Mouse (Mus musculus) forebrain, embryonic 13.5 days (tissue): Measurements from ENCODE around the gene Arhgap10. TPM values are rescaled to one million over a fixed set of nuclear protein-coding genes. Genes with fewer than 3 reads are reported as not detected.

Source experiments
- ATAC-seq: fragments of 200-750 bp; cut with Nextera tagmentation; 2 replicates; pipeline ENCODE4 v1.8.0; 2017
- H3K27ac ChIP-seq: fragments of 300-500 bp; sonication (generic); 2 replicates; pipeline ENCODE4 v1.5.1; 2015; ENCODE audit warnings: inconsistent platforms, mild to moderate bottlenecking, moderate library complexity
- H3K27me3 ChIP-seq: fragments of 300-500 bp; sonication (generic); 2 replicates; pipeline ENCODE4 v1.6.1; 2015; ENCODE audit warnings: mild to moderate bottlenecking, inconsistent platforms
- H3K36me3 ChIP-seq: fragments of 300-500 bp; sonication (generic); 2 replicates; pipeline ENCODE4 v1.6.1; 2015; ENCODE audit warnings: mild to moderate bottlenecking, inconsistent platforms; ENCODE audit not compliant: poor library complexity, severe bottlenecking
- H3K4me1 ChIP-seq: fragments of 300-500 bp; sonication (generic); 2 replicates; pipeline ENCODE4 v1.6.1; 2015; ENCODE audit warnings: inconsistent platforms
- H3K4me2 ChIP-seq: fragments of 300-500 bp; sonication (generic); 2 replicates; pipeline ENCODE4 v1.6.1; 2015; ENCODE audit warnings: inconsistent platforms, mild to moderate bottlenecking, moderate library complexity
- H3K4me3 ChIP-seq: fragments of 300-500 bp; sonication (generic); 2 replicates; pipeline ENCODE4 v1.5.1; 2015; ENCODE audit warnings: mild to moderate bottlenecking, inconsistent platforms
- H3K9ac ChIP-seq: fragments of 300-500 bp; sonication (generic); 2 replicates; pipeline ENCODE4 v1.6.1; 2015; ENCODE audit warnings: mild to moderate bottlenecking, inconsistent platforms
- H3K9me3 ChIP-seq: fragments of 300-500 bp; sonication (generic); replicated peaks from 2 replicates; pipeline ENCODE4 v1.6.1; 2016; ENCODE audit warnings: inconsistent platforms
- WGBS: fragments of 180-500 bp; shearing (Covaris S2); methylation state at CpG from one replicate; pipeline ENCODE4 v1.1.7; 2015; 5-methylcytosine and 5-hydroxymethylcytosine counted together
- polyA plus RNA-seq: library from polyadenylated mRNA; unstranded; fragments of >200 nt; fragmentation: Nextera tagmentation; extraction: Ambion mirVana; gene quantifications from 2 replicates; pipeline ENCODE4 v1.2.1, GENCODE M21; 2015

The Arhgap10 gene
- polyA plus RNA-seq, 1 experiment from 2014 or later: 5.2 TPM

DNA sequence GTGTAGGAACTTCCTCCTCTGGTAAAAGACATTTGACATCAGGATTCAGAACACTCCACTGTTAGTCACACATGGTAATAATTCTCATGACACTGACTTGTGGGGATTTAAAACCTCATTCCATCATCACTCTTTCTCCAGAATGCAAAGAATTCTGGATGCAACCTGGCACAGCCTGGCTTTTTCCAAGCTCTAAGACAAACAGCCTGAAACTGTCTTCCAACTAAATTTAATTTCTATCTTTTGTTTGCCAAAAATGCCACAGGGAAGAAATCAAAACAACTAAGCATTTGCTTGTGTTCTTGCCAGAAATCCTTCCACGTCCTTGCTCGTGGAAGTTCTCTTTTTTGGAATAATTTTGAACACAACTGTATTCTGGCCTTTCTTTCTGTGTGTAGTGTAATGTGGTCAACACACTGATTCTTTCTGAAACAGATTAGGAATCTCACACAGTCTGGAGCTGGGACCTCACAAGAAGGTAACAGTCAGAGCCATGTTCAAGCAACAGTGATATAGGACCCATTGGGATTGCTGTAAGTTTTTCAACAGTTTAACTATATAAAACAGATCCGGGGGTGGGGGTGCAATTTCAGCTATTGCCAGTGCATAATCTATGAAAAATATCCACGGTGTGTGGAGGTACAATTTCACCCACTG, 167.5 kb downstream of the Arhgap10 start:
- no peak overlapping the region for H3K27ac ChIP-seq
- WGBS: 74% methylated on average over 4 of the region's 4 CpGs
- H3K4me2 ChIP-seq: no peak overlapping the region

DNA sequence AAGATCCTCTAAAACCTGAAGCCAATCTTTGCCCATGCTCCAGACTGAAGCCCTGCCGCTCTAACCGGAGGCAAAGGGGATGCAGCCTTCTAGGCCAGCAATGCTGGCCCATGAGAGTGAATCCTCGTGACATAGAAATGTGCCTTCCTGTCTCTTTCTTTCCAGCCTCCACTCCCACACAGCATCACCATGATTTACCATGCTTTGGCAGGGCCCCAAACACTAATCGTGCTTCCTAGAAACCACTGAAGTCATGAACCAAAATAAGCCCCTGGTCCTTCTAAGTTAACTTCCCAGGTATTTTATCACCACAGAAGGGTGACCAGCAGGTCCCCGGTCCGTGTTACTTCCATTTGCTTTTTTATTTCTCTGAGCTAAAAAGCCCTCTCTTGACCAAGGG, 173.8 kb downstream of the Arhgap10 start:
- no peak overlapping the region for H3K4me2 ChIP-seq
- peaks cover 12% of the 10 kb centered on the region; the same call in 1 of the 2 replicates for H3K4me1 ChIP-seq
- no peak for ATAC-seq
- H3K36me3 ChIP-seq: no peaks in the 10 kb centered on the region
- 91% methylated on average over 6 of the region's 6 CpGs for WGBS
- no peak overlapping the region for H3K27ac ChIP-seq
- no peaks in the 10 kb centered on the region for H3K27me3 ChIP-seq
- no peak overlapping the region for H3K4me3 ChIP-seq
- no peaks in the 10 kb centered on the region for H3K9me3 ChIP-seq
- H3K9ac ChIP-seq: no peak overlapping the region

More for the DNA sequence above, 167.5 kb downstream of the Arhgap10 start:
- no peak for ATAC-seq
- Histone ChIP-seq H3K27me3 (no peaks in the 10 kb centered on the region), H3K9ac (no peak overlapping the region), H3K9me3 (no peaks in the 10 kb centered on the region), H3K4me1 (peaks cover 19% of the 10 kb centered on the region), H3K36me3 (no peaks in the 10 kb centered on the region), H3K4me3 (no peak overlapping the region)

DNA sequence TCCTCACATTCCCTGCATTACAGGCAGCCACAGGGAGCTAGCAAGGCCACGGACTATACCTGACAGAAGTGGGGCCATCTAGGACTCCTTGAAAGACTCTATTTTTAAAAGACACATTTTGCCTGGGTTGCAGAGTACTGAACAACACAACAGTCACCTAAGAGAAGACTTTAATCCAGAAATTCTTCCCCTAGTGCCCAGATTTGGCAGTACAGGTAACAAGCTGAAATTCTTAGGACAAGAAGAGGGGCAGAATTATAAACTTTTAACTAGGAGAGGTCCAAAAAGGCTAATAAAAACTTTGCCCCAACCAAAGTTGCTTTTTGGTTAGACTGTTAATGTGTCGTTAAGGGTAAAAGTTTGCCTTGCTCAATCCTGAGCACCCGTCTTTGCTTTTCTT, 174.4 kb downstream of the Arhgap10 start:
- Histone ChIP-seq H3K4me3 (no peak overlapping the region), H3K4me1 (peaks cover 12% of the 10 kb centered on the region; the same call in 1 of the 2 replicates), H3K4me2 (no peak overlapping the region), H3K9ac (no peak overlapping the region), H3K27me3 (no peaks in the 10 kb centered on the region), H3K36me3 (no peaks in the 10 kb centered on the region), H3K27ac (no peak overlapping the region), H3K9me3 (no peaks in the 10 kb centered on the region)
- 96% methylated on average over 3 of the region's 3 CpGs for WGBS
- no peak for ATAC-seq

DNA sequence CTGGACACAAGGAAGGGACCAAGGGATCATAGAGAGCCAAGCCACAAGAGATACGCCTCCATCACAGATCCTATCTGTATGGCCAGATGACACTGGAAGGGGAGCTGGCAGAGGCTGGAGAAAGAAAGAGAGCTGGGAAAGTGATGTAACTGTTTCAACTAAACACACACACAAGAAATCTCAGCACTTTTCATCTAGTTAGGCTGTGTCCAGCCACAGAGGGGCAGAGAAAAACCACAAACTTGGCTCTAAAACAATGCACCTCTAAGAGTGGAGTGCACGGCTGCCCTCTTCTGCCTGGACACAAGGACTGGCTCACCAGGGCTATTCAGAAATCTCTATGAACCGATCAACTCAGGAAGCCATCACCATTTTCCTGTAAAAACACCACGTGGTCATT, 175.6 kb downstream of the Arhgap10 start:
- ATAC-seq: no peak
- Histone ChIP-seq H3K9me3 (no peaks in the 10 kb centered on the region), H3K4me1 (peaks cover 12% of the 10 kb centered on the region; the same call in 1 of the 2 replicates), H3K36me3 (no peaks in the 10 kb centered on the region), H3K4me2 (no peak overlapping the region), H3K27me3 (no peaks in the 10 kb centered on the region), H3K9ac (no peak overlapping the region), H3K27ac (no peak overlapping the region), H3K4me3 (no peak overlapping the region)
- 74% methylated on average over 4 of the region's 4 CpGs for WGBS

DNA sequence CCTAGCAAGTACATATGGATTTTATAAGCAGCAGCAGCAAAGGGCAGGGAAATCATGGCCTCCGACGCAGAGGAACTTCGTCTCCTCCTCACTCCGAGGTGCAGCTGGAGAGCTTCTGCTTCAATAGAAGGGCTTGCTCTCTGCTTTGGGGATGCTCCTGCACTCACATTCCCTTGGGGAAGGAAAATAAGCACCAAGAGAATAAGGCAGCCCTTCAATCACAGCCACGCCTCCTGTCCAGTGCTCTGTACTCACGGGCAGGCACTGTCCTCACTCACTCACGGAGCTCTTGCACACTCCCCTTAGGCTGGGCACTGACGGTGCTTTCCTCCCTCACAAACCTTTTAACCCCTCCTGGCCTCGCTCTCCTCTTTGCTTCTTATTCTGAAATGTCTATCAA, 176.4 kb downstream of the Arhgap10 start:
- peaks cover 12% of the 10 kb centered on the region; the same call in 1 of the 2 replicates for H3K4me1 ChIP-seq
- H3K4me3 ChIP-seq: no peak overlapping the region
- H3K4me2 ChIP-seq: no peak overlapping the region
- WGBS: 65% methylated on average over 9 of the region's 9 CpGs
- no peak overlapping the region for H3K27ac ChIP-seq
- H3K9ac ChIP-seq: no peak overlapping the region
- ATAC-seq: no peak
- H3K36me3 ChIP-seq: no peaks in the 10 kb centered on the region
- no peaks in the 10 kb centered on the region for H3K9me3 ChIP-seq
- H3K27me3 ChIP-seq: no peaks in the 10 kb centered on the region

DNA sequence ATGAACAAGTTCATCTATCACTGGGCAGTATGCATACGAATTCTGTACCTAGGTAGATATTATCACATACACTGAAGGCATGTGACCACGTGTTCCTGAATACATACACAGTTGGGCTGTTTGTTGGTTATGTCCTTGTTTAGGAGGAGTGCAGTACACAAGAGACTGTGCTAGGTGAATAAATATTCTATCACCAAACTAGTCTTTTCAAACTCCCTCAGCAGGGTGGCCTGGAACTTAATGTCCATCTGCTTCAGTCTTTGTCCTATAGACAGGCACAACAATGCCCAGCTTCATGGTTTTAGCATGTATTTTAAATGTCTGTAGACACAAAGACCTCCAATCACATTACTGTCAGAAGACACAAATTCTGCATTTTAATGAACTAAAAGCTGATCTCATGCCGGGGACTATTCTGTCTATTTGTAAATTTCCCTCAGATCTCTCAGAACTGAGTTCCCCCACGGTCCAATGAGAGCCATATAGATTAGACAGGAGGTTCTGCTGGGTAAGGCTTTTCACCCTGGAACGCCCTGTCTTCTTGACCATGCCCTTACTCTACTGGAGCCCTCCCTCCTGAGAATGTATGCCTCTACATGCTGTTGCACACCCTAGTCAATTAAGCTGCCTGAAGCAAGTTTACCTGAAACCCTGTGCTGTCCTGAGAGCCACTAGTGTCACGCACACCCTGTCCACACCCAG, 177.6 kb downstream of the Arhgap10 start:
- ATAC-seq: peak; percentile 31; the same call in 1 of the 2 replicates
- no peak overlapping the region for H3K4me2 ChIP-seq

DNA sequence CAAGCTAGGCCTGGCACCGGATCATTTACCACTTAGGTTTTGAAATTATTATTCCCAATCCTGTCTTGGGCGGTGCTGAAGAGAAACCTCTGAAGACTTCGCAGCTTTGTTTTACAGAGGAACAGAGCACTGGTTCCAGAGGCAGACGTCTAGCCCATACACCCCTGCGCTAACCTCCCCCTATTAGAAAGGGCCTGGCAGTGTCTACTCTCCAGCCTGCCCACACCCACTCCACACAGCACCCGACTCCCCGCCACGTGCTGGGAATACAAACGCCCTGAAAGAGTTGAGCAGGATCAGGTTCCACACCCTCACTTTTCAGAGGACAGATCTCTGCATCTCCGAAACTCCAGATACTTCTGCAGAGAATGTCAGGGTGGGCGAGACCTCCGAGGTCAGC, 180.5 kb downstream of the Arhgap10 start:
- Histone ChIP-seq H3K4me1 (peaks cover 12% of the 10 kb centered on the region; the same call in 1 of the 2 replicates), H3K36me3 (no peaks in the 10 kb centered on the region), H3K9me3 (no peaks in the 10 kb centered on the region), H3K27me3 (no peaks in the 10 kb centered on the region), H3K4me3 (no peak overlapping the region), H3K4me2 (no peak overlapping the region), H3K27ac (no peak overlapping the region), H3K9ac (no peak overlapping the region)
- ATAC-seq: no peak
- 76% methylated on average over 12 of the region's 12 CpGs for WGBS

More for the DNA sequence above, 177.6 kb downstream of the Arhgap10 start:
- Histone ChIP-seq H3K27ac (no peak overlapping the region), H3K9ac (no peak overlapping the region), H3K27me3 (no peaks in the 10 kb centered on the region), H3K4me1 (peaks cover 12% of the 10 kb centered on the region; the same call in 1 of the 2 replicates), H3K9me3 (no peaks in the 10 kb centered on the region), H3K4me3 (no peak overlapping the region), H3K36me3 (no peaks in the 10 kb centered on the region)
- 46% methylated on average over 6 of the region's 6 CpGs for WGBS

DNA sequence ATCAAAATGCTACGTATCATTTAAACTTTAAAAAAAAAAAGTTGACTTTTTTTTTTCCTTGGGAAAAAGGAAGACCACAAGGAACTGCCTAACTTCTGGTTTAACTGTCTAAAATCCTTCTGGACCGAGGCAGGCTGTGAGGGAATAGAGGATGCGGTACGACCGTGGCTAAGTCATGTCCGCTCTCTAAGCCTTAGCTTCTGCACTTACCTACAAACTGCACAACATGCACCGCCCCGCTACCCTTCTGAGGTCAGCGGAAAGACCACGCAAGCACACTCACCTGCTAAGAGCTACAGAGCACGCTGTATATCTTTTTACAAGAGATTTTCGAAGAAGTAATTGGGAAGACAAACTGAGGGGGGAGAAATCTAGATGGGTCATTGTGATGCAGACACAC, 186.6 kb downstream of the Arhgap10 start:
- Histone ChIP-seq H3K9me3 (no peaks in the 10 kb centered on the region), H3K27me3 (no peaks in the 10 kb centered on the region), H3K27ac (no peak overlapping the region), H3K36me3 (no peaks in the 10 kb centered on the region), H3K4me3 (no peak overlapping the region), H3K4me2 (no peak overlapping the region), H3K9ac (no peak overlapping the region), H3K4me1 (no peaks in the 10 kb centered on the region)
- 88% methylated on average over 12 of the region's 12 CpGs for WGBS
- no peak for ATAC-seq

DNA sequence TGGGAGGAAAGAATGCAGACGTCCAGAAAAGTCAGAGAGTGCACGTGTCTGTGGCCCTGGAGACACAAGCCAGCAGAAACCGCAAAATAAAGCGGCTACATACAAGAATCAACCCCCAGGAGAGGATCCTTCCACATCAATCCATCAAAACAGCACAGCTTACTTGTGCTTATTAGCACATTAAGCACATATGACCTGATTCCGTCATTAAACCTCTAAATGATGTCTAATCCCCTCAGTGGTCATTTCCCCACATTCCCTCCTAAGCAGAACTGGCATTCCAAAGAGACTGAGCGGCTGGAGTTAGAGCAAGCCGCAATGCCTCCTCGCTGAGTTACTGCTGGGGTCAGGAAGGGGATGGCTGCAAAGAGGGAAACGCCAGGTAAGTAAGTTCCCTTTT, 187.4 kb downstream of the Arhgap10 start:
- no peak for ATAC-seq
- Histone ChIP-seq H3K27me3 (no peaks in the 10 kb centered on the region), H3K9ac (no peak overlapping the region), H3K4me1 (no peaks in the 10 kb centered on the region), H3K9me3 (no peaks in the 10 kb centered on the region), H3K36me3 (no peaks in the 10 kb centered on the region), H3K4me2 (no peak overlapping the region), H3K27ac (no peak overlapping the region), H3K4me3 (no peak overlapping the region)
- WGBS: 54% methylated on average over 9 of the region's 9 CpGs

DNA sequence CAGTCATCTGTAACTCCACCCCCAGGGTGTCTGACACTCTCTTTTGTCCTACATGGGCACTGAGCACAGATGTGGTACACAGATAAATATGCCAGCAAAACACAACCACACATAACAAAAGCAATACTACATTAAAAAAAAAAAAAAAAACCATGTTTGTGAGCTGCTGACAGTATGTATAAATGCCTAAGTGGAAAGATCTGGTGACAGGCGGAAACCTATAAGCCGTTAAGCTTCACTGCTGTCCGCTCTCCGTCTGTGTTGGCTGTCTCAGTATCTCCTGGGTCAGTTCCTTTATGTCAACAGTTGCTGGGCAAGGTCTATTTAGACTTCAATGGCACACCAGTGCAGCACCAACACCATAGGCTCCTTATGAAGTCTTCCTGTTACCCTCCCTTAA, 188.0 kb downstream of the Arhgap10 start:
- no peak for ATAC-seq
- no peak overlapping the region for H3K4me2 ChIP-seq
- no peaks in the 10 kb centered on the region for H3K36me3 ChIP-seq
- H3K9ac ChIP-seq: no peak overlapping the region
- H3K27me3 ChIP-seq: no peaks in the 10 kb centered on the region
- WGBS: 75% methylated on average over 4 of the region's 4 CpGs
- no peaks in the 10 kb centered on the region for H3K9me3 ChIP-seq
- H3K4me3 ChIP-seq: no peak overlapping the region
- no peak overlapping the region for H3K27ac ChIP-seq
- no peaks in the 10 kb centered on the region for H3K4me1 ChIP-seq

DNA sequence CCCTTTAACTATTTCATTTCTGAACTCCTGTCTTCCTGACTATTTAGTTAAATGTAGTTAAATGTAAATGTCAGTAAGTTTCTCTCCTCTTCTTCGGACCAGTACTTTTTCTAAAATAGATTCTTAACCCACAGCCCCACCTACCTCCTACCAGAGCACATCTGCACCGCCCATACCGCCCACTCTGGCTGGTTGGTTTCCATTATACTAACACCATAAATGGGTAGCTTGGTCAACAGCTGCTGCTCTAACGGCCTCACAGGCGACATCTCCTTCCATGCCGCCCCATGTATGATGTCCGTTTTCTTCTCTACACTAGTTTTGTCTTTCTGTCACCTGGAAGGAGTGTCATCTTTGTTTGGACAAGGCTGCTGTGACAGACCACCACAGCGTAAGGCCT, 189.3 kb downstream of the Arhgap10 start:
- H3K4me2 ChIP-seq: no peak overlapping the region
- H3K9ac ChIP-seq: no peak overlapping the region
- 95% methylated on average over 8 of the region's 8 CpGs for WGBS
- H3K4me1 ChIP-seq: no peaks in the 10 kb centered on the region
- H3K9me3 ChIP-seq: no peaks in the 10 kb centered on the region
- H3K36me3 ChIP-seq: no peaks in the 10 kb centered on the region
- H3K27ac ChIP-seq: no peak overlapping the region
- no peak for ATAC-seq
- H3K4me3 ChIP-seq: no peak overlapping the region
- no peaks in the 10 kb centered on the region for H3K27me3 ChIP-seq

DNA sequence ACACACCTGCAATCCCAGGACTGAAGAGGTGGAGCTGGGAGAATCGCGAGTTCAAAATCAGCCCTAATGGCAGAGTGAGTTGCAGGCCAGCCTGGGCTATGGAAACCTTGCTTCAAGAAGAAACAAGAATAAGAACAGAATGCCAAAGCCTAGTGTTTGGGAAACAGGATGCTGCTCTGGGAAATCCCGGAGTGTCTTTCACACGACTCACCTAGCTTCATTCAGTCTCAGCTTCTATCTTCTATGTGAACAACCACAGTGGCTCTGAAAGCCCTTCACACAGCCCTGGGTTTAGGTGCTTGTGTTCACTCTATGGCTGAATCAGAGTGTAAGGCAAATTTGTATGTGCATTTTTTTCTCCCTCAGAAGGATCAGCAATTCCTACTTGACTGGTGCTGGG, 190.4 kb downstream of the Arhgap10 start:
- Histone ChIP-seq H3K36me3 (no peaks in the 10 kb centered on the region), H3K27ac (no peak overlapping the region), H3K27me3 (no peaks in the 10 kb centered on the region), H3K4me2 (no peak overlapping the region), H3K9me3 (no peaks in the 10 kb centered on the region), H3K9ac (no peak overlapping the region), H3K4me3 (no peak overlapping the region), H3K4me1 (no peaks in the 10 kb centered on the region)
- 96% methylated on average over 4 of the region's 4 CpGs for WGBS
- ATAC-seq: no peak
